Mouse (Mus musculus) G1E (cell line): ENCODE measurements around the gene Nbl1.

Experiments
- CTCF ChIP-seq: IDR thresholded peaks from 2 replicates; pipeline ENCODE4 v1.5.1; 2012; ENCODE audit warnings: low read depth, low read length, inconsistent platforms, mixed read lengths
- POLR2AphosphoS5 ChIP-seq: IDR thresholded peaks from 2 replicates; pipeline ENCODE4 v1.6.1; 2012; ENCODE audit warnings: low read depth, low read length, inconsistent platforms; ENCODE audit not compliant: insufficient replicate concordance

GRCm38 (mm10) chr4:139115721-139116120 lies 22.9 kb upstream of the Nbl1 start:
- TF ChIP-seq CTCF (peak; percentile 40), POLR2AphosphoS5 (no peak)
